Mouse (Mus musculus) mouse embryonic stem cell (cell line): ENCODE measurements around the gene Fbxo42.

Source experiments
- in situ Hi-C, 2 experiments: fragments of 300-500 bp; cut with MboI; formaldehyde crosslinking; loops; 1 replicate in 1 of 2; 3 replicates in 1 of 2; pipeline ENCODE4 v1.14.3; 2019 to 2020; ENCODE audit warnings: low sequenced_read_pairs in 2 of 2, low pct_unique_long_range_greater_than_20kb in 1 of 2, mixed read lengths in 1 of 2; ENCODE audit not compliant: unreplicated experiment in 1 of 2

Gene Fbxo42

GRCm38 (mm10) chr4:141147112-141148008 lies at the start of gene Fbxo42:
Fbxo42 (plus strand) TSS chr4:141147913.
- in situ Hi-C loops = no loop called here

- in situ Hi-C loops = no loop called here
Observed at GRCm38 (mm10) chr4:141098935-141099334, 48.8 kb upstream of the Fbxo42 start.

- in situ Hi-C loops = no loop called here
Observed at GRCm38 (mm10) chr4:141099956-141100355, 47.8 kb upstream of the Fbxo42 start.

GRCm38 (mm10) chr4:141101291-141101690 lies 46.4 kb upstream of the Fbxo42 start:
- in situ Hi-C loops = no loop called here

- in situ Hi-C loops = no loop called here
Observed at GRCm38 (mm10) chr4:141101855-141102254, 45.9 kb upstream of the Fbxo42 start.

- in situ Hi-C loops = no loop called here
Observed at GRCm38 (mm10) chr4:141106526-141107183, 41.1 kb upstream of the Fbxo42 start.

GRCm38 (mm10) chr4:141108196-141108732 lies 39.4 kb upstream of the Fbxo42 start:
- in situ Hi-C loops = no loop called here

GRCm38 (mm10) chr4:141113831-141114230 lies 33.9 kb upstream of the Fbxo42 start:
- in situ Hi-C loops = no loop called here

GRCm38 (mm10) chr4:141114521-141114981 lies 33.2 kb upstream of the Fbxo42 start:
- in situ Hi-C loops = no loop called here

GRCm38 (mm10) chr4:141115398-141115797 lies 32.3 kb upstream of the Fbxo42 start:
- in situ Hi-C loops = no loop called here

GRCm38 (mm10) chr4:141118691-141119090 lies 29.0 kb upstream of the Fbxo42 start:
- in situ Hi-C loops = no loop called here

GRCm38 (mm10) chr4:141120700-141121099 lies 27.0 kb upstream of the Fbxo42 start:
- in situ Hi-C loops = no loop called here

GRCm38 (mm10) chr4:141122663-141123062 lies 25.1 kb upstream of the Fbxo42 start:
- in situ Hi-C loops = no loop called here

- in situ Hi-C loops = no loop called here
Observed at GRCm38 (mm10) chr4:141123065-141123464, 24.6 kb upstream of the Fbxo42 start.

- in situ Hi-C loops = no loop called here
Observed at GRCm38 (mm10) chr4:141129190-141129710, 18.5 kb upstream of the Fbxo42 start.

- in situ Hi-C loops = no loop called here
Observed at GRCm38 (mm10) chr4:141130704-141131342, 16.9 kb upstream of the Fbxo42 start.

- in situ Hi-C loops = no loop called here
Observed at GRCm38 (mm10) chr4:141131531-141132061, 16.1 kb upstream of the Fbxo42 start.

- in situ Hi-C loops = no loop called here
Observed at GRCm38 (mm10) chr4:141132191-141132590, 15.5 kb upstream of the Fbxo42 start.
